Comparison of ENCODE assay signal across 18 mouse cellular contexts in the genomic region with DNA sequence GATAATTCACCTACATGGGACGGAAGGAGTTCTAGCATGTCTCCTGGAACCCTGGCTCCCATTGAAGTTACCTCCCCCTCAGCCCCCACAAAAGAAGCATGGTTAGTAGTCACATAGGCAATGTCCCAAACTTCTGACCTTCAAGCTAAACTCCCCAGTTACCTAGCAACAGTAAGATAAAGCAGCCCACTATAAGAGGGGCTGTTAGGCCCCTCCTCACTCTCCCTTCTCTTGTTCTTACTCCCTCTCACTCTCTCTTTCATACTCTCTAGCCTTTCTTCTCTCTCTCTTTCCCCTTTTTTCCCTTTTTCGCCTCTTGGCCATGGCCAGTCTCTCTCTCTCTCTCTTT. TPM values are rescaled to one million over a fixed set of nuclear protein-coding genes. Genes with fewer than 3 reads are reported as not detected.
DNase-seq lines count a peak whose midpoint lies in the region; ATAC-seq and TF ChIP-seq lines count a peak whose summit lies in the region.
"Had no signal": no experiment of that assay in that cellular context is flagged by ENCODE, and none has a peak within 500 bp of the region (broad histone marks: within the 10 kb centered on the region; RNA-seq: fewer than 3 reads in every experiment).

No protein-coding gene starts in this region.

- WGBS in heart, embryonic 14.5 days: 75% methylated on average over 2 of the region's 2 CpGs
- 77% methylated on average over 2 of the region's 2 CpGs for WGBS in lung, embryonic 14.5 days
- WGBS in bone marrow, adult 2 months: 66% methylated on average over 2 of the region's 2 CpGs
- WGBS in liver, embryonic 15.5 days (ENCODE audit: insufficient replicate concordance): 46% methylated on average over 2 of the region's 2 CpGs
- WGBS in hindbrain, postnatal 0 days: 71% methylated on average over 2 of the region's 2 CpGs

- no peaks in the 10 kb centered on the region for H3K36me3 ChIP-seq in heart, embryonic 14.5 days (ENCODE audit: control insufficient read depth, insufficient read depth, low read length)
- no peaks in the 10 kb centered on the region for H3K36me3 ChIP-seq in lung, embryonic 14.5 days (ENCODE audit: insufficient read depth)
- H3K36me3 ChIP-seq in liver, embryonic 15.5 days (replicated peaks): no peaks in the 10 kb centered on the region
- H3K36me3 ChIP-seq in hindbrain, postnatal 0 days (ENCODE audit: insufficient read depth, low read length): no peaks in the 10 kb centered on the region
- H3K36me3 ChIP-seq: embryonic facial prominence, embryonic 13.5 days; forebrain, embryonic 10.5 days; hindbrain, embryonic 13.5 days had no signal

- DNase-seq in heart, adult 8-10 months (ENCODE audit: low spot score): no peak
- no peak for DNase-seq in lung, embryonic 14.5 days
- no peak for DNase-seq in lung, postnatal 4 days
- DNase-seq in hindbrain, postnatal 0 days (ENCODE audit: low spot score): no peak
- DNase-seq: cerebellum, adult 8-10 months; gastrocnemius, postnatal 10 days had no signal

- no peaks in the 10 kb centered on the region for H3K27me3 ChIP-seq in heart, embryonic 14.5 days (ENCODE audit: control insufficient read depth, insufficient read depth, low read length)
- no peaks in the 10 kb centered on the region for H3K27me3 ChIP-seq in lung, embryonic 14.5 days (ENCODE audit: insufficient read depth, low read length)
- no peaks in the 10 kb centered on the region for H3K27me3 ChIP-seq in liver, embryonic 15.5 days
- no peaks in the 10 kb centered on the region for H3K27me3 ChIP-seq in hindbrain, postnatal 0 days (ENCODE audit: insufficient read depth, low read length)
- H3K27me3 ChIP-seq: embryonic facial prominence, embryonic 13.5 days; hindbrain, embryonic 13.5 days; Patski had no signal

- TF ChIP-seq CTCF in lung, embryonic 14.5 days (IDR thresholded peaks at IDR 0.05; ENCODE audit: low read depth): no peak
- TF ChIP-seq CTCF in bone marrow, adult 2 months (IDR thresholded peaks at IDR 0.05; ENCODE audit: control insufficient read depth, insufficient read depth, low read length): no peak
- no peak for TF ChIP-seq CTCF in hindbrain, postnatal 0 days (IDR thresholded peaks at IDR 0.05; ENCODE audit: low read depth)

- H3K4me1 ChIP-seq in heart, embryonic 14.5 days (ENCODE audit: control insufficient read depth in 2 of 2, insufficient read depth in 2 of 2, low read length in 2 of 2): peaks cover 5 to 8% of the 10 kb centered on the region in 2 experiments
- 0 out of 2 replicates have a peak, but pooled peaks cover 4% of the 10 kb centered on the region for H3K4me1 ChIP-seq in lung, embryonic 14.5 days (ENCODE audit: insufficient read depth)
- H3K4me1 ChIP-seq in bone marrow, adult 2 months (ENCODE audit: control insufficient read depth, insufficient read depth, low read length): peaks cover 1% of the 10 kb centered on the region; the same call in 1 of the 2 replicates
- H3K4me1 ChIP-seq in liver, embryonic 15.5 days (replicated peaks): peaks cover 40% of the 10 kb centered on the region
- no peaks in the 10 kb centered on the region for H3K4me1 ChIP-seq in hindbrain, postnatal 0 days (ENCODE audit: insufficient read depth, low read length)
- H3K4me1 ChIP-seq: embryonic facial prominence, embryonic 13.5 days; forebrain, embryonic 10.5 days; hindbrain, embryonic 13.5 days had no signal

- no peak overlapping the region for H3K9ac ChIP-seq in heart, embryonic 14.5 days (ENCODE audit: low read length)
- H3K9ac ChIP-seq in lung, embryonic 14.5 days: no peak overlapping the region
- peak overlapping the region; percentile 55 for H3K9ac ChIP-seq in liver, embryonic 15.5 days
- no peak overlapping the region for H3K9ac ChIP-seq in hindbrain, postnatal 0 days (replicated peaks; ENCODE audit: low read length)
- H3K9ac ChIP-seq: embryonic facial prominence, embryonic 13.5 days; hindbrain, embryonic 13.5 days had no signal

- no peaks in the 10 kb centered on the region for H3K9me3 ChIP-seq in heart, embryonic 14.5 days (ENCODE audit: control insufficient read depth, low read length)
- no peaks in the 10 kb centered on the region for H3K9me3 ChIP-seq in lung, embryonic 14.5 days (ENCODE audit: low read depth, low read length)
- no peaks in the 10 kb centered on the region for H3K9me3 ChIP-seq in liver, embryonic 15.5 days (replicated peaks)
- no peaks in the 10 kb centered on the region for H3K9me3 ChIP-seq in hindbrain, postnatal 0 days (ENCODE audit: low read length)
- H3K9me3 ChIP-seq: embryonic facial prominence, embryonic 13.5 days; hindbrain, embryonic 13.5 days had no signal

- no peak for ATAC-seq in heart, embryonic 14.5 days (ENCODE audit: insufficient number of reproducible peaks, insufficient read depth, low FRiP score, low read depth)
- ATAC-seq in lung, embryonic 14.5 days (ENCODE audit: insufficient read depth): peak; percentile 41; the same call in 1 of the 2 replicates
- ATAC-seq in liver, embryonic 15.5 days (ENCODE audit: insufficient read depth): no peak; the same call in 1 of the 2 replicates
- no peak for ATAC-seq in hindbrain, postnatal 0 days
- ATAC-seq: midbrain, embryonic 16.5 days; Patski had no signal

- 0 out of 2 replicates have a peak overlapping the region, but pooled peaks have one; percentile 18 for H3K4me2 ChIP-seq in heart, embryonic 14.5 days (ENCODE audit: low read length)
- H3K4me2 ChIP-seq in lung, embryonic 14.5 days: peak overlapping the region; percentile 23; the same call in 1 of the 2 replicates
- peak overlapping the region; percentile 73 for H3K4me2 ChIP-seq in liver, embryonic 15.5 days
- no peak overlapping the region for H3K4me2 ChIP-seq in hindbrain, postnatal 0 days (ENCODE audit: low read depth, low read length)
- H3K4me2 ChIP-seq: embryonic facial prominence, embryonic 13.5 days; hindbrain, embryonic 13.5 days had no signal

- no peak overlapping the region for H3K4me3 ChIP-seq in heart, embryonic 14.5 days (ENCODE audit: control insufficient read depth in 1 of 2, insufficient read depth in 1 of 2, low read depth in 1 of 2, low read length in 2 of 2)
- no peak overlapping the region for H3K4me3 ChIP-seq in lung, embryonic 14.5 days (ENCODE audit: low read depth, low read length)
- H3K4me3 ChIP-seq in bone marrow, adult 2 months (replicated peaks; ENCODE audit: control insufficient read depth, low read depth, low read length): no peak overlapping the region
- H3K4me3 ChIP-seq in liver, embryonic 15.5 days (replicated peaks): peak overlapping the region; percentile 45
- H3K4me3 ChIP-seq in hindbrain, postnatal 0 days (ENCODE audit: low read length): no peak overlapping the region
- H3K4me3 ChIP-seq: embryonic facial prominence, embryonic 13.5 days; forebrain, embryonic 10.5 days; hindbrain, embryonic 13.5 days; layer of hippocampus, adult 2 months had no signal

- TF ChIP-seq POLR2A in bone marrow, adult 2 months (IDR thresholded peaks at IDR 0.05; ENCODE audit: borderline replicate concordance, control insufficient read depth, low read depth, low read length): no peak

- peak overlapping the region in 1 of 2 experiments; percentile 62; a peak in 1 of 4 replicates for H3K27ac ChIP-seq in heart, embryonic 14.5 days (replicated peaks in 1 of 2; ENCODE audit: control insufficient read depth in 1 of 2, insufficient read depth in 1 of 2, low read depth in 2 of 2, low read length in 2 of 2)
- H3K27ac ChIP-seq in lung, embryonic 14.5 days (ENCODE audit: low read depth): peak overlapping the region; percentile 69
- H3K27ac ChIP-seq in bone marrow, adult 2 months (ENCODE audit: control insufficient read depth, insufficient read depth, low read depth, low read length, poor library complexity): peak overlapping the region; percentile 79
- H3K27ac ChIP-seq in liver, embryonic 15.5 days (replicated peaks): peak overlapping the region; percentile 99
- no peak overlapping the region for H3K27ac ChIP-seq in hindbrain, postnatal 0 days
- H3K27ac ChIP-seq: embryonic facial prominence, embryonic 13.5 days; forebrain, embryonic 10.5 days; hindbrain, embryonic 13.5 days; layer of hippocampus, adult 2 months had no signal

RNA-seq across cellular contexts. Expression of gene Serpinb9, which starts 9.2 kb away (rescaled TPM):
- 7.0 and 9.0 TPM in 2 replicates for polyA plus RNA-seq in heart, embryonic 14.5 days (2014; fragmentation: Nextera tagmentation; extraction: Ambion mirVana)
- 10 to 100 TPM in 1 of 4 experiments, 1 to 10 TPM in 3; 7.9 to 10.7 (median 9.6) TPM for total RNA-seq in heart, adult 8-10 months (2022)
- 30.1 and 31.8 TPM in 2 replicates for polyA plus RNA-seq in lung, embryonic 14.5 days (2014; fragmentation: Nextera tagmentation; extraction: Ambion mirVana)
- 3.1 and 6.7 TPM in 2 replicates for polyA plus RNA-seq in bone marrow, adult 2 months (2011; ENCODE audit: insufficient read depth, insufficient read length, low replicate concordance, missing spikeins)
- polyA plus RNA-seq in liver, embryonic 15.5 days (2015; fragmentation: Nextera tagmentation; extraction: Ambion mirVana): 1.8 and 1.9 TPM in 2 replicates
- 3.8 and 4.4 TPM in 2 replicates for total RNA-seq in hindbrain, postnatal 0 days (2014; rRNA removed)
- 3.4 and 3.8 TPM in 2 replicates for polyA plus RNA-seq in hindbrain, postnatal 0 days (2015; fragmentation: Nextera tagmentation; extraction: Ambion mirVana)

RNA-seq across cellular contexts. Expression of gene Serpinb6b, which starts 28.9 kb away (rescaled TPM):
- 22.0 and 23.9 TPM in 2 replicates for polyA plus RNA-seq in heart, embryonic 14.5 days (2014; fragmentation: Nextera tagmentation; extraction: Ambion mirVana)
- total RNA-seq in heart, adult 8-10 months (2022): 10 to 100 TPM; 38.5 to 44.4 (median 41.6) TPM
- polyA plus RNA-seq in lung, embryonic 14.5 days (2014; fragmentation: Nextera tagmentation; extraction: Ambion mirVana): 23.7 and 24.0 TPM in 2 replicates
- 2.9 and 6.2 TPM in 2 replicates for polyA plus RNA-seq in bone marrow, adult 2 months (2011; ENCODE audit: insufficient read depth, insufficient read length, low replicate concordance, missing spikeins)
- 4.6 and 5.4 TPM in 2 replicates for polyA plus RNA-seq in liver, embryonic 15.5 days (2015; fragmentation: Nextera tagmentation; extraction: Ambion mirVana)
- 1.7 and 4.7 TPM in 2 replicates for total RNA-seq in hindbrain, postnatal 0 days (2014; rRNA removed)
- polyA plus RNA-seq in hindbrain, postnatal 0 days (2015; fragmentation: Nextera tagmentation; extraction: Ambion mirVana): 2.8 TPM in 2 replicates

RNA-seq across cellular contexts. Expression of gene Serpinb9b, which starts 33.3 kb away (rescaled TPM):
- 0.39 TPM in 2 replicates for polyA plus RNA-seq in heart, embryonic 14.5 days (2014; fragmentation: Nextera tagmentation; extraction: Ambion mirVana)
- total RNA-seq in heart, adult 8-10 months (2022): under 1 TPM in 3 of 4 experiments, not detected in 1; 0.16 to 0.22 (median 0.17) TPM
- 0.27 and 0.36 TPM in 2 replicates for polyA plus RNA-seq in lung, embryonic 14.5 days (2014; fragmentation: Nextera tagmentation; extraction: Ambion mirVana)
- 0.70 and 2.3 TPM in 2 replicates for polyA plus RNA-seq in bone marrow, adult 2 months (2011; ENCODE audit: insufficient read depth, insufficient read length, low replicate concordance, missing spikeins)
- polyA plus RNA-seq in liver, embryonic 15.5 days (2015; fragmentation: Nextera tagmentation; extraction: Ambion mirVana): not detected in 2 replicates
- not detected in 2 replicates for total RNA-seq in hindbrain, postnatal 0 days (2014; rRNA removed)
- polyA plus RNA-seq in hindbrain, postnatal 0 days (2015; fragmentation: Nextera tagmentation; extraction: Ambion mirVana): 0.13 and 0.25 TPM in 2 replicates
- total RNA-seq: gastrocnemius, postnatal 10 days; layer of hippocampus, adult 2 months; left cerebral cortex, postnatal 36 days; liver, adult 2 months; megakaryocyte-erythroid progenitor cell, adult 5-6 weeks had no signal
- polyA plus RNA-seq: embryonic facial prominence, embryonic 13.5 days; forebrain, embryonic 10.5 days had no signal
